In the genomic region with DNA sequence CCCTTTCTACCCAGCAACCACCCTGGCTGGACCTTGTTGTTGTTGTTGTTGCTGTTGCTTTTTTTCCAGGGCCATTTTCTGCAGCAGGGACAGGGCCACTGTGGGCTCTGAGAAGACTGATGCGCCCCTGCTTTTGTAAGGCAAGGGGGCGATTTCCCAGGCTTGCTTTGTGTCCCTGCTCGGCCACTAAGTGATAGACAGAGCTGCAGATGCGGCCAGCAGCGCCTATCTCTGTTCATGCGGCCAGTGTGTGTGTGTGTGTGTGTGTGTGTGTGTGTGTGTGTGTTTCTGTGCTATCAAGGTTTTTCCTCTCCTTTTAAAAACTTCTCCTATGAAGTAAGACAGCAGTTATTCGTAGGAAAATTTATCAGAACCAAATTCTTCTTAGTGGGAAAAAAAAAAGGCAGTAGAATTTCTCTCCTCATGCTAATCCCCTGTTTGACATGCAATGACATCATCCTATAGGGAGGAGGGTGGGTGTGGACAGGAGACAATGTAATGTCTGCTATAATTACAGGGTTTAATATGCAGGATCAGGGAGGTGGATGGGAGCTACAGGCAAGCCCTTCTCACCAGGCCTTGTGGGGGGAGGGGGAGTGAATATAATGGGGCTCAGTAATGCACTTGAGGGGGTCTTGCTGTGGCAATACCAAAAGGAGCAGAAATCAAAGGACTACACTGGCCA, we compare ENCODE assay signal across 10 mouse cellular contexts. TPM values are rescaled to one million over a fixed set of nuclear protein-coding genes. Genes with fewer than 3 reads are reported as not detected.
A peak's percentile ranks its signal among the peaks of the same experiment; 100 is the strongest.
DNase-seq lines count a peak whose midpoint lies in the region; ATAC-seq and TF ChIP-seq lines count a peak whose summit lies in the region.
"Had no signal": no experiment of that assay in that cellular context is flagged by ENCODE, and none has a peak within 500 bp of the region (broad histone marks: within the 10 kb centered on the region; RNA-seq: fewer than 3 reads in every experiment).

No protein-coding gene starts in this region.

- peak; percentile 65 for ATAC-seq in neural tube, embryonic 11.5 days (ENCODE audit: insufficient read depth, low FRiP score, low TSS enrichment)
- ATAC-seq in hindbrain, embryonic 11.5 days (ENCODE audit: low FRiP score): peak; percentile 92
- ATAC-seq in midbrain, postnatal 0 days (ENCODE audit: low FRiP score): peak; percentile 58; the same call in 1 of the 2 replicates
- no peak for ATAC-seq in kidney, embryonic 14.5 days (ENCODE audit: low FRiP score, low TSS enrichment)
- ATAC-seq in liver, embryonic 11.5 days (replicated peaks; ENCODE audit: low FRiP score): no peak
- ATAC-seq: intestine, embryonic 15.5 days had no signal

- WGBS in neural tube, embryonic 11.5 days: 39% methylated on average over 7 of the region's 7 CpGs
- 25% methylated on average over 7 of the region's 7 CpGs for WGBS in hindbrain, embryonic 11.5 days
- 17% methylated on average over 7 of the region's 7 CpGs for WGBS in midbrain, postnatal 0 days
- 71% methylated on average over 7 of the region's 7 CpGs for WGBS in kidney, embryonic 14.5 days
- 57% methylated on average over 7 of the region's 7 CpGs for WGBS in liver, embryonic 11.5 days

- no peak for TF ChIP-seq CTCF in midbrain, postnatal 0 days (IDR thresholded peaks at IDR 0.05)

- H3K4me3 ChIP-seq in neural tube, embryonic 11.5 days (ENCODE audit: low read depth, low read length): no peak overlapping the region
- H3K4me3 ChIP-seq in hindbrain, embryonic 11.5 days (ENCODE audit: low read depth, low read length): no peak overlapping the region
- no peak overlapping the region for H3K4me3 ChIP-seq in midbrain, postnatal 0 days (ENCODE audit: low read depth, low read length)
- H3K4me3 ChIP-seq in kidney, embryonic 14.5 days (ENCODE audit: low read length): no peak overlapping the region
- H3K4me3 ChIP-seq in liver, embryonic 11.5 days (ENCODE audit: low read depth, low read length): no peak overlapping the region
- H3K4me3 ChIP-seq: heart, embryonic 12.5 days; intestine, embryonic 15.5 days had no signal

- H3K4me1 ChIP-seq in neural tube, embryonic 11.5 days (ENCODE audit: control insufficient read depth, insufficient read depth, low read length): peaks cover 22% of the 10 kb centered on the region
- peaks cover 9% of the 10 kb centered on the region for H3K4me1 ChIP-seq in hindbrain, embryonic 11.5 days (replicated peaks; ENCODE audit: control insufficient read depth, insufficient read depth, low read length)
- H3K4me1 ChIP-seq in midbrain, postnatal 0 days (ENCODE audit: insufficient read depth, low read length): peaks cover 8% of the 10 kb centered on the region; the same call in 1 of the 2 replicates
- 0 out of 2 replicates have a peak, but pooled peaks cover 3% of the 10 kb centered on the region for H3K4me1 ChIP-seq in kidney, embryonic 14.5 days (ENCODE audit: control insufficient read depth, insufficient read depth, low read length)
- no peaks in the 10 kb centered on the region for H3K4me1 ChIP-seq in liver, embryonic 11.5 days (replicated peaks; ENCODE audit: control insufficient read depth, insufficient read depth, low read length)
- H3K4me1 ChIP-seq: intestine, embryonic 15.5 days had no signal

- H3K9ac ChIP-seq in neural tube, embryonic 11.5 days (ENCODE audit: low read length): no peak overlapping the region
- H3K9ac ChIP-seq in hindbrain, embryonic 11.5 days (ENCODE audit: low read depth, low read length): 0 out of 2 replicates have a peak overlapping the region, but pooled peaks have one; percentile 12
- H3K9ac ChIP-seq in midbrain, postnatal 0 days (replicated peaks; ENCODE audit: low read length, poor library complexity, severe bottlenecking): peak overlapping the region; percentile 24; the same call in 1 of the 2 replicates
- H3K9ac ChIP-seq in kidney, embryonic 14.5 days (ENCODE audit: low read depth, low read length): no peak overlapping the region
- H3K9ac ChIP-seq in liver, embryonic 11.5 days (ENCODE audit: low read depth, low read length): no peak overlapping the region
- H3K9ac ChIP-seq: heart, embryonic 12.5 days; intestine, embryonic 15.5 days had no signal

- H3K4me2 ChIP-seq in neural tube, embryonic 11.5 days (ENCODE audit: low read depth): no peak overlapping the region
- peak overlapping the region; percentile 23; the same call in 1 of the 2 replicates for H3K4me2 ChIP-seq in hindbrain, embryonic 11.5 days (replicated peaks; ENCODE audit: low read depth, low read length)
- no peak overlapping the region for H3K4me2 ChIP-seq in midbrain, postnatal 0 days (ENCODE audit: low read depth, low read length, poor library complexity, severe bottlenecking)
- H3K4me2 ChIP-seq in kidney, embryonic 14.5 days (replicated peaks; ENCODE audit: low read depth, low read length): no peak overlapping the region
- no peak overlapping the region for H3K4me2 ChIP-seq in liver, embryonic 11.5 days
- H3K4me2 ChIP-seq: heart, embryonic 12.5 days; intestine, embryonic 15.5 days had no signal

- H3K27me3 ChIP-seq in neural tube, embryonic 11.5 days (ENCODE audit: control insufficient read depth, insufficient read depth, low read length): no peaks in the 10 kb centered on the region
- H3K27me3 ChIP-seq in hindbrain, embryonic 11.5 days (ENCODE audit: control insufficient read depth, insufficient read depth, low read length): no peaks in the 10 kb centered on the region
- H3K27me3 ChIP-seq in midbrain, postnatal 0 days (ENCODE audit: insufficient read depth, low read length): no peaks in the 10 kb centered on the region
- H3K27me3 ChIP-seq in kidney, embryonic 14.5 days (ENCODE audit: control insufficient read depth, insufficient read depth, low read length): no peaks in the 10 kb centered on the region
- no peaks in the 10 kb centered on the region for H3K27me3 ChIP-seq in liver, embryonic 11.5 days (replicated peaks; ENCODE audit: control insufficient read depth, insufficient read depth, low read length)
- H3K27me3 ChIP-seq: heart, embryonic 12.5 days; intestine, embryonic 15.5 days had no signal

- no peaks in the 10 kb centered on the region for H3K9me3 ChIP-seq in neural tube, embryonic 11.5 days (ENCODE audit: control insufficient read depth, low read length)
- H3K9me3 ChIP-seq in hindbrain, embryonic 11.5 days (ENCODE audit: control insufficient read depth, low read length): no peaks in the 10 kb centered on the region
- no peaks in the 10 kb centered on the region for H3K9me3 ChIP-seq in midbrain, postnatal 0 days (ENCODE audit: low read length)
- no peaks in the 10 kb centered on the region for H3K9me3 ChIP-seq in kidney, embryonic 14.5 days (ENCODE audit: control insufficient read depth, low read length)
- no peaks in the 10 kb centered on the region for H3K9me3 ChIP-seq in liver, embryonic 11.5 days (ENCODE audit: control insufficient read depth, low read length)
- H3K9me3 ChIP-seq: heart, embryonic 12.5 days; intestine, embryonic 15.5 days had no signal

- peak overlapping the region; percentile 46 for H3K27ac ChIP-seq in neural tube, embryonic 11.5 days (ENCODE audit: low read depth, low read length)
- peak overlapping the region; percentile 78 for H3K27ac ChIP-seq in hindbrain, embryonic 11.5 days (ENCODE audit: low read depth, low read length)
- 0 out of 2 replicates have a peak overlapping the region, but pooled peaks have one; percentile 38 for H3K27ac ChIP-seq in midbrain, postnatal 0 days (ENCODE audit: low read depth, low read length)
- no peak overlapping the region for H3K27ac ChIP-seq in kidney, embryonic 14.5 days (ENCODE audit: low read depth, low read length)
- no peak overlapping the region for H3K27ac ChIP-seq in liver, embryonic 11.5 days (ENCODE audit: low read depth, low read length)
- H3K27ac ChIP-seq: intestine, embryonic 15.5 days had no signal

- H3K36me3 ChIP-seq in neural tube, embryonic 11.5 days (ENCODE audit: control insufficient read depth, insufficient read depth, low read length): peaks cover 3% of the 10 kb centered on the region; the same call in 1 of the 2 replicates
- H3K36me3 ChIP-seq in hindbrain, embryonic 11.5 days (ENCODE audit: control insufficient read depth, insufficient read depth, low read length): no peaks in the 10 kb centered on the region
- 0 out of 2 replicates have a peak, but pooled peaks cover 4% of the 10 kb centered on the region for H3K36me3 ChIP-seq in midbrain, postnatal 0 days (ENCODE audit: insufficient read depth, low read length)
- no peaks in the 10 kb centered on the region for H3K36me3 ChIP-seq in kidney, embryonic 14.5 days (ENCODE audit: control insufficient read depth, insufficient read depth, low read length)
- H3K36me3 ChIP-seq in liver, embryonic 11.5 days (ENCODE audit: control insufficient read depth, insufficient read depth, low read length): no peaks in the 10 kb centered on the region
- H3K36me3 ChIP-seq: intestine, embryonic 15.5 days had no signal

- peak; percentile 38 for DNase-seq in neural tube, embryonic 11.5 days (ENCODE audit: low spot score)
- no peak for DNase-seq in neural tube, embryonic 10.5 days (ENCODE audit: extremely low spot score, low spot score)
- DNase-seq in hindbrain, embryonic 11.5 days (ENCODE audit: low spot score): peak; percentile 67
- no peak for DNase-seq in midbrain, postnatal 0 days (ENCODE audit: low spot score)
- no peak for DNase-seq in frontal cortex, postnatal 14 days (ENCODE audit: low spot score in 2 of 2)
- DNase-seq in liver, embryonic 11.5 days (ENCODE audit: low spot score): no peak
- DNase-seq: cerebellum, postnatal 36 days had no signal

RNA-seq across cellular contexts. Expression of gene Map1b, which starts 23.6 kb away (rescaled TPM):
- polyA plus RNA-seq in neural tube, embryonic 11.5 days (2014; fragmentation: Nextera tagmentation; extraction: Ambion mirVana): 855 and 870 TPM in 2 replicates
- polyA plus RNA-seq in hindbrain, embryonic 11.5 days (2014; fragmentation: Nextera tagmentation; extraction: Ambion mirVana): 1,051 and 1,521 TPM in 2 replicates
- 913 and 940 TPM in 2 replicates for total RNA-seq in midbrain, postnatal 0 days (2014; rRNA removed)
- 1,865 and 2,125 TPM in 2 replicates for polyA plus RNA-seq in midbrain, postnatal 0 days (2015; fragmentation: Nextera tagmentation; extraction: Ambion mirVana)
- 44.2 and 55.1 TPM in 2 replicates for polyA plus RNA-seq in kidney, embryonic 14.5 days (2014; fragmentation: Nextera tagmentation; extraction: Ambion mirVana)
- polyA plus RNA-seq in liver, embryonic 11.5 days (2014; fragmentation: Nextera tagmentation; extraction: Ambion mirVana): 32.6 and 39.6 TPM in 2 replicates

Comparison
In these comparisons a context has a peak if more than half of its experiments do, and no peak if none do; other contexts are left out.
1. DNase-seq: peak in neural tube, embryonic 11.5 days (single experiment) and hindbrain, embryonic 11.5 days (single experiment); none in neural tube, embryonic 10.5 days (single experiment), midbrain, postnatal 0 days (single experiment), frontal cortex, postnatal 14 days (0 of 2) and liver, embryonic 11.5 days (single experiment).
2. ATAC-seq: peak in neural tube, embryonic 11.5 days (single experiment), hindbrain, embryonic 11.5 days (single experiment) and midbrain, postnatal 0 days (single experiment); none in kidney, embryonic 14.5 days (single experiment) and liver, embryonic 11.5 days (single experiment).
3. H3K27ac ChIP-seq: peak in neural tube, embryonic 11.5 days (single experiment), hindbrain, embryonic 11.5 days (single experiment) and midbrain, postnatal 0 days (single experiment); none in kidney, embryonic 14.5 days (single experiment) and liver, embryonic 11.5 days (single experiment).
4. H3K9ac ChIP-seq: peak in hindbrain, embryonic 11.5 days (single experiment) and midbrain, postnatal 0 days (single experiment); none in neural tube, embryonic 11.5 days (single experiment), kidney, embryonic 14.5 days (single experiment) and liver, embryonic 11.5 days (single experiment).
5. RNA of gene Map1b, which starts 23.6 kb away (polyA plus RNA-seq): 1,865 to 2,125 TPM in midbrain, postnatal 0 days, 1,051 to 1,521 TPM in hindbrain, embryonic 11.5 days and 855 to 870 TPM in neural tube, embryonic 11.5 days; 44.2 to 55.1 TPM in kidney, embryonic 14.5 days and 32.6 to 39.6 TPM in liver, embryonic 11.5 days; every median in the first group is over 10 times any median in the second.